Mouse (Mus musculus) liver, embryonic 14.5 days (tissue): ENCODE results near the gene 2510039O18Rik.

ENCODE experiments used
- CTCF ChIP-seq: IDR thresholded peaks from 2 replicates; pipeline ENCODE4 v1.5.1; 2016; ENCODE audit warnings: antibody characterized with exemption, low read depth, control low read depth
- EP300 ChIP-seq: IDR thresholded peaks from 2 replicates; pipeline ENCODE4 v1.6.1; 2016; ENCODE audit warnings: antibody characterized with exemption, low read depth

- TF ChIP-seq CTCF: no peak
- no peak for TF ChIP-seq EP300
Measured at GRCm38 (mm10) chr4:147962781-147963180, 22.1 kb downstream of the 2510039O18Rik start.
